Mouse (Mus musculus) frontal cortex, postnatal 14 days (tissue): ENCODE data around the gene Ist1.

Experiments used
- DNase-seq, 2 experiments: peaks; one replicate each; pipeline ENCODE4 v3.0.0; 2022; ENCODE audit warnings: low spot score in 2 of 2

Gene Ist1

GRCm38 (mm10) chr8:109693146-109693900 is at the start of gene Ist1:
Ist1 (minus strand) TSS chr8:109693260.
- peak; percentile 96 to 97 for DNase-seq

GRCm38 (mm10) chr8:109738049-109738380 is 45.0 kb upstream of the Ist1 start:
- no peak for DNase-seq

GRCm38 (mm10) chr8:109737237-109738048 is 44.4 kb upstream of the Ist1 start, which contains the start of gene Atxn1l:
Atxn1l (minus strand) TSS chr8:109737739.
- DNase-seq, result peak; percentile 79 to 81

- no peak for DNase-seq
Observed at GRCm38 (mm10) chr8:109736819-109737218, 43.8 kb upstream of the Ist1 start.

- no peak for DNase-seq
Observed at GRCm38 (mm10) chr8:109734018-109734417, 41.0 kb upstream of the Ist1 start.

GRCm38 (mm10) chr8:109731012-109731411 is 38.0 kb upstream of the Ist1 start:
- DNase-seq, result no peak

GRCm38 (mm10) chr8:109725106-109725505 is 32.0 kb upstream of the Ist1 start:
- no peak for DNase-seq

- DNase-seq, result no peak
Observed at GRCm38 (mm10) chr8:109714961-109715360, 21.9 kb upstream of the Ist1 start.

GRCm38 (mm10) chr8:109712521-109712920 is 19.5 kb upstream of the Ist1 start:
- DNase-seq, result no peak

- no peak for DNase-seq
Observed at GRCm38 (mm10) chr8:109707921-109708320, 14.9 kb upstream of the Ist1 start.

- peak; percentile 57 to 68 for DNase-seq
Observed at GRCm38 (mm10) chr8:109706874-109707237, 13.8 kb upstream of the Ist1 start.

- DNase-seq, result no peak
Observed at GRCm38 (mm10) chr8:109706076-109706873, 13.2 kb upstream of the Ist1 start.

- peak; percentile 84 to 91 for DNase-seq
Observed at GRCm38 (mm10) chr8:109705320-109706075, 12.4 kb upstream of the Ist1 start, which contains the start of gene Zfp821. Zfp821 (plus strand) TSS chr8:109705546.

- no peak for DNase-seq
Observed at GRCm38 (mm10) chr8:109704565-109705319, 11.7 kb upstream of the Ist1 start.

GRCm38 (mm10) chr8:109698477-109698876 is 5.4 kb upstream of the Ist1 start:
- no peak for DNase-seq

GRCm38 (mm10) chr8:109697754-109698153 is 4.7 kb upstream of the Ist1 start:
- DNase-seq, result no peak

GRCm38 (mm10) chr8:109694154-109694553 is 1.1 kb upstream of the Ist1 start:
- DNase-seq, result no peak

- no peak for DNase-seq
Observed at GRCm38 (mm10) chr8:109692443-109693145, 466 bp downstream of the Ist1 start.

GRCm38 (mm10) chr8:109691769-109692168 is 1.3 kb downstream of the Ist1 start:
- no peak for DNase-seq

- DNase-seq, result no peak
Observed at GRCm38 (mm10) chr8:109687248-109687647, 5.8 kb downstream of the Ist1 start.
